Mouse (Mus musculus): ENCODE measurements around the gene Gucd1. TPM values are rescaled to one million over a fixed set of nuclear protein-coding genes. Genes with fewer than 3 reads are reported as not detected.
"Not testable (repeated sequence)": the region's sequence is repeated elsewhere in the genome, so short reads cannot be mapped to it uniquely, and the experiment has no call there.

Gene Gucd1
- polyA plus RNA-seq, 1 experiment = 20.7 TPM

- no peak overlapping the region for H3K4me3 ChIP-seq (ENCODE audit: insufficient read depth, low read length)
- H3K27ac ChIP-seq (ENCODE audit: insufficient read depth, low read depth, low read length) = no peak overlapping the region
- H3K4me1 ChIP-seq (ENCODE audit: control insufficient read depth, insufficient read depth, low read length) = peaks cover 5% of the 10 kb centered on the region
- TF ChIP-seq POLR2A (IDR thresholded peaks at IDR 0.05; ENCODE audit: borderline replicate concordance, low read depth, low read length) (no peak), CTCF (IDR thresholded peaks at IDR 0.05; ENCODE audit: low read depth, low read length) (no peak)
These were observed 37.8 kb downstream of the Gucd1 start for GRCm38 (mm10) chr10:75479955-75480354.

DNA sequence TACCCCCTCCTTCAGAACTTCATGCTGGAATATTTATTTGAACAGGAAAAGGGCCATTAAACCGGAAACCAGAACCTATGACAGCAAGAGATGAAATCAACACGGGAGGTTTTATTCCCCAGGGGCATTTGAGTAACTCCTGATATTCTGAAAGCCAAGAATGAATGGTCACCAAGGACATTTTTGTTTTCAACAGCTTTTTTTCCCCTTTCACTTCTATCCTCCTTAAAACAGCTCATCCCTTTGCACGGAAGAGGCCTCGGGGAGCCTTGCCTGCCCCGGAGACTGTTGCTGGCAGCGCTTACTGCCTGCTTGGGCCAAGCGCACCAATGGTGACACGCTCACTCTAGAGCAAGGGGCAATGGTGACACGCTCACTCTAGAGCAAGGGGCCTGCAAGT is 40.7 kb downstream of the Gucd1 start:
- H3K27ac ChIP-seq (ENCODE audit: insufficient read depth, low read depth, low read length) = no peak overlapping the region

GRCm38 (mm10) chr10:75475139-75475850 is 42.5 kb downstream of the Gucd1 start:
- not testable (repeated sequence) for H3K4me1 ChIP-seq (ENCODE audit: control insufficient read depth, insufficient read depth, low read length); H3K4me3 ChIP-seq (ENCODE audit: insufficient read depth, low read length); H3K27ac ChIP-seq (ENCODE audit: insufficient read depth, low read depth, low read length)

More for the DNA sequence above, 40.7 kb downstream of the Gucd1 start:
- no peak for TF ChIP-seq CTCF (IDR thresholded peaks at IDR 0.05; ENCODE audit: low read depth, low read length)
- TF ChIP-seq POLR2A (IDR thresholded peaks at IDR 0.05; ENCODE audit: borderline replicate concordance, low read depth, low read length) = no peak
- peaks cover 8% of the 10 kb centered on the region for H3K4me1 ChIP-seq (ENCODE audit: control insufficient read depth, insufficient read depth, low read length)
- no peak overlapping the region for H3K4me3 ChIP-seq (ENCODE audit: insufficient read depth, low read length)

- Histone ChIP-seq H3K4me3 (ENCODE audit: insufficient read depth, low read length) (no peak overlapping the region), H3K27ac (ENCODE audit: insufficient read depth, low read depth, low read length) (no peak overlapping the region), H3K4me1 (ENCODE audit: control insufficient read depth, insufficient read depth, low read length) (peaks cover 8% of the 10 kb centered on the region)
- TF ChIP-seq CTCF (IDR thresholded peaks at IDR 0.05; ENCODE audit: low read depth, low read length) (no peak), POLR2A (IDR thresholded peaks at IDR 0.05; ENCODE audit: borderline replicate concordance, low read depth, low read length) (no peak)
These were observed 43.2 kb downstream of the Gucd1 start for GRCm38 (mm10) chr10:75474571-75474970.

DNA sequence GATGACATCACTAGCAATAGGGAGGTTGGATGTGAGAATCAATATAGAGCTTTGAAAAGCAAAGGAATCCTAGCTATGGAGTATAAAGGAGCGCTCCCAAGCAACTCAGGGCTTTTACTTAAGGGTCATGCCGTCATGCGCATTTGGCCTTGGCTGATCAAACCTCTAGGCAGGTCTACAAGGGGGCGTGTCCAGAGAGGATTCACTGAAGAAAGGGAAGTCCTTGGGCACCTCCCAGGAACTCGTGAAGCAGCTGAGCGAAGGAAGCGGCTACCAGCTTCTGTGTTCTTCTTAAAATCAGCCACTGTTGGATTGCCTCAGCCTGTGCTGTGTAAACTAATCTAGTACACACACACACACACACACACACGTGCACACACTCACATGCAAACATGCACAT is 44.4 kb downstream of the Gucd1 start:
- TF ChIP-seq CTCF (IDR thresholded peaks at IDR 0.05; ENCODE audit: low read depth, low read length) (no peak), POLR2A (IDR thresholded peaks at IDR 0.05; ENCODE audit: borderline replicate concordance, low read depth, low read length) (no peak)
- peaks cover 8% of the 10 kb centered on the region for H3K4me1 ChIP-seq (ENCODE audit: control insufficient read depth, insufficient read depth, low read length)
- H3K27ac ChIP-seq (ENCODE audit: insufficient read depth, low read depth, low read length) = no peak overlapping the region
- no peak overlapping the region for H3K4me3 ChIP-seq (ENCODE audit: insufficient read depth, low read length)

GRCm38 (mm10) chr10:75465781-75466550 is 51.8 kb downstream of the Gucd1 start:
- H3K4me1 ChIP-seq (ENCODE audit: control insufficient read depth, insufficient read depth, low read length) = no peaks in the 10 kb centered on the region; the same call in 1 of the 2 replicates
- TF ChIP-seq POLR2A (IDR thresholded peaks at IDR 0.05; ENCODE audit: borderline replicate concordance, low read depth, low read length) = no peak
- no peak for TF ChIP-seq CTCF (IDR thresholded peaks at IDR 0.05; ENCODE audit: low read depth, low read length)
- H3K4me3 ChIP-seq (ENCODE audit: insufficient read depth, low read length) = no peak overlapping the region
- H3K27ac ChIP-seq (ENCODE audit: insufficient read depth, low read depth, low read length) = no peak overlapping the region

- Histone ChIP-seq H3K4me1 (ENCODE audit: control insufficient read depth, insufficient read depth, low read length) (no peaks in the 10 kb centered on the region; the same call in 1 of the 2 replicates), H3K27ac (ENCODE audit: insufficient read depth, low read depth, low read length) (no peak overlapping the region), H3K4me3 (ENCODE audit: insufficient read depth, low read length) (no peak overlapping the region)
- TF ChIP-seq CTCF (IDR thresholded peaks at IDR 0.05; ENCODE audit: low read depth, low read length) = no peak
- no peak for TF ChIP-seq POLR2A (IDR thresholded peaks at IDR 0.05; ENCODE audit: borderline replicate concordance, low read depth, low read length)
These were observed 55.0 kb downstream of the Gucd1 start for GRCm38 (mm10) chr10:75462728-75463127.

DNA sequence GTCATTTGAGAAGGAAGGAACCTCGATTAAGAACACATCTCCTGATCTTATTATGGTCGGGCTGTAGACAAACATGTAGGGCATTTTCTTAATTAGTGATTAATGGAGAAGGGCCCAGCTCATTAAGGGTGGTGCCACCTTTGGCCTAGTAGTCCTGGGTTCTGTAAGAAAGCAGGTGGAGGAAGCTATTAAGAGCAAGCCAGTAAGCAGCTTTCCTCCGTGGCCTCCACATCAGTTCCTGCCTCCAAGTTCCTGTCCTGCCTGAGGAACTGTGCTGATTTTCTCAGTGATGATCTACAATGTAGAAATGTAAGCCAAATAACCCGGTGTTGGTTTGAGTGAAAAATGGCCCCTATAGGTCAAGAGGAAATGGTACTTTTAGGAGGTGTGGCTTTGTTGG is 59.4 kb downstream of the Gucd1 start:
- Histone ChIP-seq H3K4me1 (ENCODE audit: control insufficient read depth, insufficient read depth, low read length) (no peaks in the 10 kb centered on the region), H3K27ac (ENCODE audit: insufficient read depth, low read depth, low read length) (no peak overlapping the region), H3K4me3 (ENCODE audit: insufficient read depth, low read length) (no peak overlapping the region)
- no peak for TF ChIP-seq POLR2A (IDR thresholded peaks at IDR 0.05; ENCODE audit: borderline replicate concordance, low read depth, low read length)
- no peak for TF ChIP-seq CTCF (IDR thresholded peaks at IDR 0.05; ENCODE audit: low read depth, low read length)

GRCm38 (mm10) chr10:75457852-75458251 is 59.9 kb downstream of the Gucd1 start:
- Histone ChIP-seq H3K27ac (ENCODE audit: insufficient read depth, low read depth, low read length) (no peak overlapping the region), H3K4me3 (ENCODE audit: insufficient read depth, low read length) (no peak overlapping the region), H3K4me1 (ENCODE audit: control insufficient read depth, insufficient read depth, low read length) (no peaks in the 10 kb centered on the region)
- TF ChIP-seq POLR2A (IDR thresholded peaks at IDR 0.05; ENCODE audit: borderline replicate concordance, low read depth, low read length) = no peak
- no peak for TF ChIP-seq CTCF (IDR thresholded peaks at IDR 0.05; ENCODE audit: low read depth, low read length)

DNA sequence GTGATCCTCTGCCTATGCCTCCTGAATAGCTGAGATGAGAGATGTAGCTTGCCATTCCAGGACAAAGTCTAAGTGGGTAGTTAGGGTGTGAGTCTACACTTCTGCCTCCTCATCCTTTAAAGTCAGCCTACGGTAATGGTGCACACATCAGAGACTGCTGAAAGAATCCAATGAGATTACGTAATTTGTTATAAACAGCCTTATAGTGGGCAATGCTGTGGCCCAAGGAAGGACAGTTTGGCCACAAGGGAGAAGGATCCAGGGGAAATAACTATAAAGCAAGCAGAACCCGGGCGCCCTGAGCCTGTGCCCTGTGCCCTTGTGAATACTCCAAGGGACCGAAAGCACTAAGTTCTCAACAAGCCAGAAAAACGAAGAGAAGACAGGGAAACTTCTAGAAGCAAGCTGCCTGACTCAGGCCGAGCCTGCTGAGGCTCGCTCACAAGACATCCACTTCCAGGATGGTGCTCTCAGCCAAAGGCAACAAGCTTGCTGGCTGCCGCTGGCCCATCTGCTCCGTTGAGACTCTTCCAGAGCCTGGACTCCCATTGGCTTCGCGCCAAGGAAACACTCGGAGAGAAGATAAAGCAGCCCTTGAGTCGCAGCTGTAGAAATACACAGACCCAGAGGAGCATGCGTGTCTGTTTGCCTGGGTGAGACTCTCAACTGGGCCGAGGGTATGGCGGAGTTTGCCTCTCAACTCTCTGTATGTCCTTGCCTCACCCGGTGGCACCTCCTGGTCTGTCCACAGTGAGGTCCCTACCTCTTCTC is 61.5 kb downstream of the Gucd1 start:
- not testable (repeated sequence) for H3K4me3 ChIP-seq (ENCODE audit: insufficient read depth, low read length); H3K4me1 ChIP-seq (ENCODE audit: control insufficient read depth, insufficient read depth, low read length); H3K27ac ChIP-seq (ENCODE audit: insufficient read depth, low read depth, low read length)
